Mouse (Mus musculus): ENCODE data around the gene Gm10401. TPM values are rescaled to one million over a fixed set of nuclear protein-coding genes. Genes with fewer than 3 reads are reported as not detected.

Gm10401 gene
- total RNA-seq, 1 experiment: 5.8 TPM

DNA sequence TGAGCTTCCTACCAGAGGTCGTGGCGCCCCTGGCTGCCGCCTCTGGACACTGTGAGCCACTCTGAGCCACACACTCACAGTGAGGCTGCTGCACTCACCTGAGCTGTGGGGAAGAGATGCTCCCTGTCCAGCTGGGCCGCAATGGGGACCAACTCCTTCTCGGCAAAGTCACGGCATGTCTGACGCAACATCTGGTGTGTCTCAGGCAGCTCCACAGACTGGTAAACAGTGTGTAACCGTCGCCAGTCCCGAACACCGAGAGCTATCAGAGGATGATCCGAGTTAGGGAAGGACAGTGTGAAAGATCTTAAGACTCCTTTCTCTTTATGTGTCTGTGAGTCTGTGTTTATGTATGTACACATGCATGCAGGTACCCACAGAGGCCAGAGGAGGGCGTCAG is 19.4 kb upstream of the Gm10401 start:
- Histone ChIP-seq H3K4me1 (ENCODE audit: control insufficient read depth in 2 of 2, insufficient read depth in 2 of 2, low read length in 2 of 2, poor library complexity in 1 of 2) (peaks cover 3 to 10% of the 10 kb centered on the region in 2 experiments; a peak in 2 of 4 replicates), H3K9me3 (ENCODE audit: control insufficient read depth, insufficient read depth, low read depth, low read length) (no peaks in the 10 kb centered on the region), H3K4me3 (ENCODE audit: insufficient read depth in 1 of 2, low read depth in 1 of 2, low read length in 2 of 2, poor library complexity in 1 of 2, severe bottlenecking in 1 of 2) (no peak overlapping the region), H3K9ac (ENCODE audit: insufficient read depth, low read depth, low read length, poor library complexity, severe bottlenecking) (no peak overlapping the region), H3K36me3 (ENCODE audit: control insufficient read depth, insufficient read depth, low read length, poor library complexity, severe bottlenecking) (peaks cover 2% of the 10 kb centered on the region; the same call in 1 of the 2 replicates), H3K27ac (ENCODE audit: insufficient read depth, low read depth, low read length, poor library complexity, severe bottlenecking) (no peak overlapping the region)
- in situ Hi-C loops (cut with MboI; ENCODE audit: low sequenced_read_pairs in 2 of 2, unreplicated experiment in 2 of 2): no loop called here
- TF ChIP-seq HCFC1 (IDR thresholded peaks at IDR 0.05; ENCODE audit: borderline replicate concordance, insufficient read depth, low read length) (no peak), ZC3H11A (IDR thresholded peaks at IDR 0.05; ENCODE audit: borderline replicate concordance, low read depth, low read length) (no peak), CHD2 (IDR thresholded peaks at IDR 0.05; ENCODE audit: low read depth, low read length) (no peak), MAFK (IDR thresholded peaks at IDR 0.05; ENCODE audit: insufficient read depth, low read depth, low read length) (no peak), ZNF384 (IDR thresholded peaks at IDR 0.05; ENCODE audit: low read depth, low read length) (no peak)
- DNase-seq (ENCODE audit: low read depth, low spot score): no peak

DNA sequence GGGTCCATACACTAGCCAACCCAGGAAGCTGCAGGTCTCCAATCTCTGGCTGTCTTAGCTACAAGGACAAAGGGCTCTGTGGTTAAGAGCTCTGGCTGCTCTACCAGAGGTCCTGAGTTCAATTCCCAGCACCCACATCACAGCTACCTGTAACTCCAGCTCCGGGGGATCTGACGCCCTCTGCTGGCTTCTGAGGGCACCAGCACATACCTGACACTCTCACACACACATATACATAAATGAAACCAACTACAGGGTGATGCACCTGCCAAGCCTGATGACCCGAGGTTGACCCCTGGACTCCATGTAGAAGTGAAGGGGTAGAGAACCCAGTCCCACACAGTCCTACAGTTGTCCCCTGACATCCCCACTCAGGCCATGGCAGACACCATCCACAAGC is 18.3 kb upstream of the Gm10401 start:
- H3K36me3 ChIP-seq (ENCODE audit: control insufficient read depth, insufficient read depth, low read length, poor library complexity, severe bottlenecking): peaks cover 2% of the 10 kb centered on the region; the same call in 1 of the 2 replicates
- no peak overlapping the region for H3K27ac ChIP-seq (ENCODE audit: insufficient read depth, low read depth, low read length, poor library complexity, severe bottlenecking)
- in situ Hi-C loops (cut with MboI; ENCODE audit: low sequenced_read_pairs in 2 of 2, unreplicated experiment in 2 of 2): no loop called here
- no peaks in the 10 kb centered on the region for H3K9me3 ChIP-seq (ENCODE audit: control insufficient read depth, insufficient read depth, low read depth, low read length)
- H3K4me3 ChIP-seq (ENCODE audit: insufficient read depth in 1 of 2, low read depth in 1 of 2, low read length in 2 of 2, poor library complexity in 1 of 2, severe bottlenecking in 1 of 2): no peak overlapping the region
- H3K4me1 ChIP-seq (ENCODE audit: control insufficient read depth in 2 of 2, insufficient read depth in 2 of 2, low read length in 2 of 2, poor library complexity in 1 of 2): peaks cover 3 to 15% of the 10 kb centered on the region in 2 experiments; a peak in 2 of 4 replicates
- no peak for DNase-seq (ENCODE audit: low read depth, low spot score)
- no peak for TF ChIP-seq ZC3H11A (IDR thresholded peaks at IDR 0.05; ENCODE audit: borderline replicate concordance, low read depth, low read length)
- TF ChIP-seq CHD2 (IDR thresholded peaks at IDR 0.05; ENCODE audit: low read depth, low read length): no peak
- TF ChIP-seq ZNF384 (IDR thresholded peaks at IDR 0.05; ENCODE audit: low read depth, low read length): no peak
- no peak for TF ChIP-seq HCFC1 (IDR thresholded peaks at IDR 0.05; ENCODE audit: borderline replicate concordance, insufficient read depth, low read length)
- no peak for TF ChIP-seq MAFK (IDR thresholded peaks at IDR 0.05; ENCODE audit: insufficient read depth, low read depth, low read length)
- H3K9ac ChIP-seq (ENCODE audit: insufficient read depth, low read depth, low read length, poor library complexity, severe bottlenecking): no peak overlapping the region

DNA sequence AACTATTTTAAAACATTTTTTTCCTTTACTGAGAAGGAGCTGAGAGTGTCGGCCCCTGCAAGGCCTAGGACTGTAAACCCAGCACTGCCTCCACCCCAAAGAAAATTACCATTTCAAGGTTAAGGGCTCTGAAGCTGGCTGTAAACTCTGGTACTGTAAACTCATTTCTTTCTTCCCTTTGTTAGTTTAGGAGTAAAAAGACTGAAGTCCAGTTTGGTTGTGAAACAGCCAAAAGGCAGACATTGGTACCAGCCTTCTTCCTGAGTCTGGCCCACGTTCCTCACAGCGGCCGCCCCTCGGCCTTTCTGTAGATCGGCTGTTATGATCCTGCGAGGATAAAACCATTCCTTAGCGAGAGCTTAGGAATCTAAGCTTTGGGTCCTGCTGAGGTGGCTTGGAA is 16.4 kb upstream of the Gm10401 start:
- Histone ChIP-seq H3K4me3 (ENCODE audit: insufficient read depth in 1 of 2, low read depth in 1 of 2, low read length in 2 of 2, poor library complexity in 1 of 2, severe bottlenecking in 1 of 2) (no peak overlapping the region), H3K9me3 (ENCODE audit: control insufficient read depth, insufficient read depth, low read depth, low read length) (no peaks in the 10 kb centered on the region), H3K36me3 (ENCODE audit: control insufficient read depth, insufficient read depth, low read length, poor library complexity, severe bottlenecking) (peaks cover 4% of the 10 kb centered on the region; the same call in 1 of the 2 replicates), H3K9ac (ENCODE audit: insufficient read depth, low read depth, low read length, poor library complexity, severe bottlenecking) (no peak overlapping the region), H3K27ac (ENCODE audit: insufficient read depth, low read depth, low read length, poor library complexity, severe bottlenecking) (no peak overlapping the region), H3K4me1 (ENCODE audit: control insufficient read depth in 2 of 2, insufficient read depth in 2 of 2, low read length in 2 of 2, poor library complexity in 1 of 2) (peaks cover 3 to 18% of the 10 kb centered on the region in 2 experiments; a peak in 2 of 4 replicates)
- TF ChIP-seq HCFC1 (IDR thresholded peaks at IDR 0.05; ENCODE audit: borderline replicate concordance, insufficient read depth, low read length) (no peak), ZNF384 (IDR thresholded peaks at IDR 0.05; ENCODE audit: low read depth, low read length) (no peak), CHD2 (IDR thresholded peaks at IDR 0.05; ENCODE audit: low read depth, low read length) (no peak), ZC3H11A (IDR thresholded peaks at IDR 0.05; ENCODE audit: borderline replicate concordance, low read depth, low read length) (no peak), MAFK (IDR thresholded peaks at IDR 0.05; ENCODE audit: insufficient read depth, low read depth, low read length) (no peak)
- in situ Hi-C loops (cut with MboI; ENCODE audit: low sequenced_read_pairs in 2 of 2, unreplicated experiment in 2 of 2): no loop called here
- no peak for DNase-seq (ENCODE audit: low read depth, low spot score)

DNA sequence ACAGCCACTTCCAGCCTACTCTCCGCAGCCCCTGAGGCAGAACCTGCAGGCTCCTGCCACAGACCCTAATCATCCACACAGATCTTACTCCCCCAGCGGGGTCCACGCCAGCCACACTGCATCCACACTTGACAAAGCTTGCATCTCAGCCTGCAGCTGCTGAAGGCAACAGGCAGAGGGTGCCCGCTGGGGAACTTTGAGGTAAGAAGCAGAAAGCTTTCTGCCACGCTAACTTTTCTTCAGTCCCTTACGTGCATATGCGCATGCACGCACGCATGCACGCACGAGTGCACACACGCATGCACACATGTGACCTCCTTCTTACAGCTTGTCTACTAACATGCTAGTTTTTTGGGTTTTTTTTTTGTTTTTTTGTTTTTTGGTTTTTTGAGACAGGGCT is 15.1 kb upstream of the Gm10401 start:
- peaks cover 5% of the 10 kb centered on the region; the same call in 1 of the 2 replicates for H3K36me3 ChIP-seq (ENCODE audit: control insufficient read depth, insufficient read depth, low read length, poor library complexity, severe bottlenecking)
- DNase-seq (ENCODE audit: low read depth, low spot score): no peak
- no peaks in the 10 kb centered on the region for H3K9me3 ChIP-seq (ENCODE audit: control insufficient read depth, insufficient read depth, low read depth, low read length)
- TF ChIP-seq CHD2 (IDR thresholded peaks at IDR 0.05; ENCODE audit: low read depth, low read length) (no peak), MAFK (IDR thresholded peaks at IDR 0.05; ENCODE audit: insufficient read depth, low read depth, low read length) (no peak), ZC3H11A (IDR thresholded peaks at IDR 0.05; ENCODE audit: borderline replicate concordance, low read depth, low read length) (no peak), ZNF384 (IDR thresholded peaks at IDR 0.05; ENCODE audit: low read depth, low read length) (no peak), HCFC1 (IDR thresholded peaks at IDR 0.05; ENCODE audit: borderline replicate concordance, insufficient read depth, low read length) (no peak)
- H3K9ac ChIP-seq (ENCODE audit: insufficient read depth, low read depth, low read length, poor library complexity, severe bottlenecking): no peak overlapping the region
- in situ Hi-C loops (cut with MboI; ENCODE audit: low sequenced_read_pairs in 2 of 2, unreplicated experiment in 2 of 2): no loop called here
- peaks cover 3 to 17% of the 10 kb centered on the region in 2 experiments; a peak in 2 of 4 replicates for H3K4me1 ChIP-seq (ENCODE audit: control insufficient read depth in 2 of 2, insufficient read depth in 2 of 2, low read length in 2 of 2, poor library complexity in 1 of 2)
- no peak overlapping the region for H3K27ac ChIP-seq (ENCODE audit: insufficient read depth, low read depth, low read length, poor library complexity, severe bottlenecking)
- no peak overlapping the region for H3K4me3 ChIP-seq (ENCODE audit: insufficient read depth in 1 of 2, low read depth in 1 of 2, low read length in 2 of 2, poor library complexity in 1 of 2, severe bottlenecking in 1 of 2)

All from ES-E14 (cell line).